Mouse (Mus musculus) liver, embryonic 14.5 days (tissue): ENCODE measurements around the gene Hps6. TPM values are rescaled to one million over a fixed set of nuclear protein-coding genes. Genes with fewer than 3 reads are reported as not detected.
A peak's percentile ranks its signal among the peaks of the same experiment; 100 is the strongest.

Experiments used
- ATAC-seq: fragments of 200-750 bp; cut with Nextera tagmentation; 2 replicates; pipeline ENCODE4 v1.8.0; 2017; ENCODE audit warnings: moderate number of reproducible peaks, mild to moderate bottlenecking, moderate library complexity; ENCODE audit not compliant: insufficient read depth
- DNase-seq, 3 experiments: peaks; one replicate each; pipeline ENCODE4 v3.0.0-alpha.2; 2012 to 2013; ENCODE audit warnings: low read depth in 3 of 3, low spot score in 3 of 3
- H3K27ac ChIP-seq: fragments of 300-500 bp; sonication (generic); 2 replicates; pipeline ENCODE4 v1.5.1; 2014; ENCODE audit warnings: moderate library complexity, mild to moderate bottlenecking, control low read depth, inconsistent platforms
- H3K27me3 ChIP-seq: fragments of 300-500 bp; sonication (generic); 2 replicates; pipeline ENCODE4 v1.6.1; 2014; ENCODE audit warnings: mild to moderate bottlenecking, low read length, moderate library complexity; ENCODE audit not compliant: control insufficient read depth, insufficient read depth
- H3K36me3 ChIP-seq: fragments of 300-500 bp; sonication (generic); replicated peaks from 2 replicates; pipeline ENCODE4 v1.6.1; 2014; ENCODE audit warnings: low read depth; ENCODE audit not compliant: control insufficient read depth, insufficient read depth
- H3K4me1 ChIP-seq, 2 experiments: fragments of 200-500 bp in 1 of 2; fragments of 300-500 bp in 1 of 2; sonication (generic) in 1 of 2; replicated peaks; 2 replicates each; pipeline ENCODE4 v1.6.1; 2012 to 2014; ENCODE audit warnings: antibody characterized with exemption in 1 of 2, inconsistent platforms in 1 of 2, low read length in 1 of 2; ENCODE audit not compliant: control insufficient read depth in 2 of 2, insufficient read depth in 2 of 2
- H3K4me2 ChIP-seq: fragments of 300-500 bp; sonication (generic); 2 replicates; pipeline ENCODE4 v1.6.1; 2014; ENCODE audit warnings: low read depth, mild to moderate bottlenecking, control low read depth, moderate library complexity
- H3K4me3 ChIP-seq, 2 experiments: fragments of 200-500 bp in 1 of 2; fragments of 300-500 bp in 1 of 2; sonication (generic) in 1 of 2; 2 replicates each; pipeline ENCODE4 v1.5.1; 2012 to 2014; ENCODE audit warnings: low read depth in 2 of 2, low read length in 2 of 2, mild to moderate bottlenecking in 2 of 2, control low read depth in 1 of 2, inconsistent platforms in 1 of 2, moderate library complexity in 1 of 2; ENCODE audit not compliant: insufficient read depth in 1 of 2
- H3K9ac ChIP-seq: fragments of 300-500 bp; sonication (generic); replicated peaks from 2 replicates; pipeline ENCODE4 v1.6.1; 2014; ENCODE audit warnings: mild to moderate bottlenecking, control low read depth, moderate library complexity
- H3K9me3 ChIP-seq: fragments of 300-500 bp; sonication (generic); 2 replicates; pipeline ENCODE4 v1.6.1; 2016; ENCODE audit warnings: low read length, mixed read lengths; ENCODE audit not compliant: control insufficient read depth
- CTCF ChIP-seq: IDR thresholded peaks from 2 replicates; pipeline ENCODE4 v1.5.1; 2016; ENCODE audit warnings: antibody characterized with exemption, low read depth, control low read depth
- EP300 ChIP-seq: IDR thresholded peaks from 2 replicates; pipeline ENCODE4 v1.6.1; 2016; ENCODE audit warnings: antibody characterized with exemption, low read depth
- WGBS: fragments of 180-500 bp; shearing (Covaris S2); extraction: QIAGEN DNeasy Blood & Tissue Kit; methylation state at CpG from one replicate; pipeline ENCODE4 v1.1.7; 2014; ENCODE audit not compliant: insufficient replicate concordance; 5-methylcytosine and 5-hydroxymethylcytosine counted together
- polyA plus RNA-seq, 2 experiments: library from polyadenylated mRNA; depleted of rRNA in 1 of 2; stranded (reverse) in 1 of 2; unstranded in 1 of 2; fragments of >200 nt; fragmentation: Nextera tagmentation in 1 of 2; extraction: Ambion mirVana in 1 of 2; gene quantifications; 2 replicates each; pipeline versions ENCODE4 v1.2.1 to v1.2.3; 2012 to 2014

Hps6 gene
- polyA plus RNA-seq (2012; rRNA removed): 0.96 and 1.2 TPM in 2 replicates
- polyA plus RNA-seq (2014; fragmentation: Nextera tagmentation; extraction: Ambion mirVana): 1.3 and 1.4 TPM in 2 replicates

DNA sequence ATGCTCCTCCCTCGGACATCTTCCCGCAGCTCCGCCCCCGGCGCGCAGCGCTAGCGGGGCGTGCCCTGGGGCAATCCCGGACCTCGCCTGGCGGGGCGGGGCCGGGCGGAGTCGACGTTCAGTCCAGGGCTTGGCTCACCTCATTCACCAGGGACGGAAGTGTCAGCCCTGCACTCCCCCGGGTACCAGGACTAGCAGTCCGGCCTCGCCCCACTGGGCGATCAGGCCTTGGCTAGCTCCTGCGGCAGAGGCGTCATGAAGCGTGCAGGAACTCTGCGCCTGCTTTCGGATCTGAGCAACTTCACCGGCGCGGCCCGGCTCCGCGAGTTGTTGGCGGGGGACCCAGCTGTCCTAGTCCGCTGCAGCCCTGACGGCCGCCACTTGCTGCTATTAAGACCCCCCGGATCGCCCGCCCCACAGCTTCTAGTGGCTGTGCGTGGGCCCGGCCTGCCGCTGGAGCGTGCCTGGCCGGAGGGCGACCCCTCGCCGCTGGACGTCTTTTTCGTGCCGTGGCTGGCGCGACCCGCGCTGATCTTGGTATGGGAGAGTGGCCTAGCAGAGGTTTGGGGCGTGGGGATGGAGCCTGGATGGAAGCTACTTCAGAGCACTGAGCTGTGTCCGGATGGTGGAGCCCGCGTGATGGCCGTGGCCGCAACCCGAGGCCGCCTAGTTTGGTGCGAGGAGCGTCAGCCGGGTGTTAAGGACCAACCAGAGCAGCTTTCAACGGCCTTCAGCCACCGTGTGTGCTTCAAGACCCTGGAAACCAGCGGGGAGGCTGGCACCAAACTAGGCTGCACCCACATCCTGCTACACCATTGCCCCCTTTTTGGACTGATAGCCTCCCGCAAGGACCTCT lies at the start of gene Hps6:
Hps6 (plus strand) TSS at position 138 of the 856 bp plus-strand sequence.
- TF ChIP-seq CTCF (no peak), EP300 (no peak)
- no peak within 1 kb of the TSS for H3K27ac ChIP-seq

DNA sequence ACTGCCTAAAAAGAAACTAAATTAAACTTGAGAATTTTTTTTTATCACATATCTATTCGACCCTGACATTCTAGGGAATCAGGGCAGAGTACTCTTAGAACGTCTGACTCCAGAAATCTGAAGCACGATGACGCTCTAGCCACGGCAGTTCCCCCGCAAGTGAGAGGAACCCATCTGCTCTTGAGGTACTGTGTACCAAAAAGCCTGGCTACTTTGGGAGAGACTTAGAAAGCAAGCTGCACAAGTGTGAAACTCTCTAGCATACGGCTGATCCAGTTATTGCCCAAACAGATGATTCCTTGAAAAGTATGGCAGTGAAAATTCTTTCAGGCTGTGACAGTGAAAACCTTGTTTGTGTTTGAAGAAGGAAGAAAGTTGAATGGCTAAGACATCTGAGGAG lies 46.6 kb upstream of the Hps6 start:
- H3K4me2 ChIP-seq: no peak overlapping the region
- ATAC-seq (no peak), DNase-seq (no peak)
- H3K9me3 ChIP-seq: no peaks in the 10 kb centered on the region
- no peak overlapping the region for H3K27ac ChIP-seq
- H3K27me3 ChIP-seq: no peaks in the 10 kb centered on the region
- 76% methylated on average over 7 of the region's 7 CpGs for WGBS
- H3K36me3 ChIP-seq: no peaks in the 10 kb centered on the region
- no peaks in the 10 kb centered on the region for H3K4me1 ChIP-seq
- TF ChIP-seq CTCF (no peak), EP300 (no peak)
- H3K4me3 ChIP-seq: no peak overlapping the region
- no peak overlapping the region for H3K9ac ChIP-seq

More for the DNA sequence above, at the start of gene Hps6:
- H3K9ac ChIP-seq: peak within 1 kb of the TSS; percentile 55
- H3K36me3 ChIP-seq: no peaks in the 10 kb centered on the region
- H3K4me1 ChIP-seq: peaks cover 0 to 10% of the 10 kb centered on the region in 2 experiments; a peak in 3 of 4 replicates
- DNase-seq (peak; percentile 75 to 81 (median 75)), ATAC-seq (peak; percentile 86)
- no peaks in the 10 kb centered on the region for H3K9me3 ChIP-seq
- H3K4me2 ChIP-seq: peak within 1 kb of the TSS; percentile 88
- peak within 1 kb of the TSS; percentile 65 to 69 for H3K4me3 ChIP-seq
- 1% methylated on average over 69 of the region's 70 CpGs for WGBS
- H3K27me3 ChIP-seq: no peaks in the 10 kb centered on the region

DNA sequence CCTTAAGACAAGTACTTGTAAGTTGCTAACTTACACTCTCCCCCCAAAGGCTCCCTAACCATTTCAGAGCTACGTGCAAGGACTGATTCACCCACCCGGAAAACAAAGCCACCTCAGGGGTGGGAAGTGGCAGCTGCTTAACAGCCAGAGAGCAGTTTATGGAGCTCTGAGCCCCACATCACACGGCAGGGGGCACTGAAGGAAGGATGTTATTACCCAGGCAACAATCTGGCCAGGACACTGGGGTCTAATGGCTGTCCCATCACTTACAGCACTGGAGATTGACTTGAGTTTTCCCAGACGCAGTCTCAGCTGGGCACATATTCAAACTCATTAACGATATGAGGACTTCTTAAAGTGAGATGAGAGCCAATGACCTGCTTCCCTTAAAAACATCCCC lies 42.5 kb upstream of the Hps6 start:
- Histone ChIP-seq H3K27me3 (no peaks in the 10 kb centered on the region), H3K9me3 (no peaks in the 10 kb centered on the region), H3K4me2 (no peak overlapping the region), H3K4me1 (no peaks in the 10 kb centered on the region), H3K36me3 (no peaks in the 10 kb centered on the region), H3K9ac (no peak overlapping the region), H3K27ac (no peak overlapping the region), H3K4me3 (no peak overlapping the region)
- no peak for TF ChIP-seq CTCF
- TF ChIP-seq EP300: no peak
- DNase-seq (no peak), ATAC-seq (no peak)
- WGBS: 61% methylated on average over 5 of the region's 5 CpGs

DNA sequence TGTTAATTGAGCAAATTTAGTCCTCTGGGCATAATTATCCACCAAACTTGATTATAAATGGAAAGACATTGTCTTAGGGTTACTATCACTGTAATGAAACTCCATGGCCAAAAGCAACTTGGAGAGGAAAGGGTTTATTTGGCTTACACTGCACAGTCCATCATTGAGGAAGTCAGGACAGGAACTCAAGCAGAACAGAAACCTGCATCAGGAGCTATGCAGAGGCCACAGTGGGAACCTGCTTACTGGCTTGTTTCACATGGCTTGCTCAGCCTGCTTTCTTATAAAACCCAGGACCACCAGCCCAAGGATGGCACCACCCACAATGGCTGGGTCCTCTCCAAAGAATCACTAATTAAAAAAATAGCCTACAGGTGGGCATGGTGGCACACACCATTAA lies 18.9 kb upstream of the Hps6 start:
- Histone ChIP-seq H3K36me3 (no peaks in the 10 kb centered on the region), H3K9me3 (no peaks in the 10 kb centered on the region), H3K4me3 (no peak overlapping the region), H3K4me2 (no peak overlapping the region), H3K9ac (no peak overlapping the region), H3K27me3 (no peaks in the 10 kb centered on the region), H3K27ac (no peak overlapping the region), H3K4me1 (no peaks in the 10 kb centered on the region)
- ATAC-seq (no peak), DNase-seq (no peak)
- TF ChIP-seq CTCF (no peak), EP300 (no peak)

DNA sequence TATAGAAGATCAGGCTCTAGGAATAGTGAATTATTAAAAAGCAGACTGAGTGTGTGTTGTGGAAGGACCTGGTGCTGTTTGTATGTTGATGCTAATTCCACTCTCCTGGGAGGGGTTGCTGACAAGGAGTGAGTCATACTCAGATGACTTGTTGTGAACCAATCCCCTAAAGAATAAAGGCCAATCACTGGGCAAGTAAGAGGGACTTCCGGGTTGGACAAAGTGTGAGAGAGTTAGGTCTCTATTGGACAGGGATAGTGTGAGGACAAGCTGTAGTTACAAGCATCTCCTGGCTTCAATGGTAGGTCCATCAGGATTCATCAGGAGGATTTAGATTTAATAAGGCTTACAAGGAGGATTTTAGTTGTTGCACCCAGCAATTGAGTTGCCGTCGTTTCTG lies 15.1 kb upstream of the Hps6 start:
- 79% methylated on average over 3 of the region's 3 CpGs for WGBS
- no peaks in the 10 kb centered on the region for H3K9me3 ChIP-seq
- H3K36me3 ChIP-seq: no peaks in the 10 kb centered on the region
- H3K4me2 ChIP-seq: no peak overlapping the region
- no peaks in the 10 kb centered on the region for H3K4me1 ChIP-seq
- H3K9ac ChIP-seq: no peak overlapping the region
- TF ChIP-seq CTCF: no peak
- TF ChIP-seq EP300: no peak
- no peak overlapping the region for H3K4me3 ChIP-seq
- ATAC-seq (no peak), DNase-seq (no peak)
- H3K27me3 ChIP-seq: no peaks in the 10 kb centered on the region
- no peak overlapping the region for H3K27ac ChIP-seq
